Mouse (Mus musculus) testis, adult 2 months (tissue): ENCODE measurements around the gene Crtc3.

Experiments used
- CTCF ChIP-seq: fragments of 200-500 bp; IDR thresholded peaks from 2 replicates; pipeline ENCODE4 v1.5.1; 2012; ENCODE audit warnings: low read depth, mild to moderate bottlenecking, inconsistent platforms, low read length, moderate library complexity; ENCODE audit not compliant: control insufficient read depth, insufficient read depth, insufficient replicate concordance
- POLR2A ChIP-seq: fragments of 200-500 bp; IDR thresholded peaks from 2 replicates; pipeline ENCODE4 v1.6.1; 2012; ENCODE audit warnings: low read depth, mild to moderate bottlenecking, inconsistent platforms, low read length, moderate library complexity; ENCODE audit not compliant: control insufficient read depth

- no peak for TF ChIP-seq CTCF
- TF ChIP-seq POLR2A, result no peak; the same call in 1 of the 2 replicates
Measured at GRCm38 (mm10) chr7:80653077-80653476, 35.6 kb downstream of the Crtc3 start.
